Mouse (Mus musculus) frontal cortex, postnatal 14 days (tissue): ENCODE data around the gene Cntnap4.

Experiments used
- DNase-seq, 2 experiments: peaks; one replicate each; pipeline ENCODE4 v3.0.0; 2022; ENCODE audit warnings: low spot score in 2 of 2

The Cntnap4 gene

GRCm38 (mm10) chr8:112569471-112570141, at the start of gene Cntnap4:
TSS of gene Cntnap4 (plus strand) at chr8:112570043.
- peak; percentile 34 to 49 for DNase-seq

GRCm38 (mm10) chr8:112557376-112557775, 12.5 kb upstream of the Cntnap4 start:
- no peak for DNase-seq

- DNase-seq, result peak in 1 of 2 experiments; percentile 10
Observed at GRCm38 (mm10) chr8:112570541-112570940, 698 bp downstream of the Cntnap4 start.

GRCm38 (mm10) chr8:112571337-112571904, 1.6 kb downstream of the Cntnap4 start:
- peak; percentile 34 to 52 for DNase-seq

GRCm38 (mm10) chr8:112581473-112581872, 11.6 kb downstream of the Cntnap4 start:
- no peak for DNase-seq

- DNase-seq, result no peak
Observed at GRCm38 (mm10) chr8:112583440-112583839, 13.6 kb downstream of the Cntnap4 start.

GRCm38 (mm10) chr8:112588357-112589051, 18.7 kb downstream of the Cntnap4 start:
- DNase-seq, result no peak

- DNase-seq, result no peak
Observed at GRCm38 (mm10) chr8:112589052-112589389, 19.2 kb downstream of the Cntnap4 start.

- DNase-seq, result no peak
Observed at GRCm38 (mm10) chr8:112596023-112596776, 26.4 kb downstream of the Cntnap4 start.

- DNase-seq, result no peak
Observed at GRCm38 (mm10) chr8:112599975-112600374, 30.1 kb downstream of the Cntnap4 start.

GRCm38 (mm10) chr8:112601150-112601549, 31.3 kb downstream of the Cntnap4 start:
- no peak for DNase-seq

GRCm38 (mm10) chr8:112610121-112610520, 40.3 kb downstream of the Cntnap4 start:
- DNase-seq, result no peak

- DNase-seq, result no peak
Observed at GRCm38 (mm10) chr8:112628791-112629190, 58.9 kb downstream of the Cntnap4 start.

GRCm38 (mm10) chr8:112652657-112653056, 82.8 kb downstream of the Cntnap4 start:
- no peak for DNase-seq

GRCm38 (mm10) chr8:112653276-112653675, 83.4 kb downstream of the Cntnap4 start:
- DNase-seq, result no peak

GRCm38 (mm10) chr8:112653994-112654393, 84.2 kb downstream of the Cntnap4 start:
- DNase-seq, result no peak

- DNase-seq, result no peak
Observed at GRCm38 (mm10) chr8:112664067-112664466, 94.2 kb downstream of the Cntnap4 start.

GRCm38 (mm10) chr8:112674671-112675070, 104.8 kb downstream of the Cntnap4 start:
- no peak for DNase-seq

- DNase-seq, result no peak
Observed at GRCm38 (mm10) chr8:112681757-112682156, 111.9 kb downstream of the Cntnap4 start.

GRCm38 (mm10) chr8:112695708-112696107, 125.9 kb downstream of the Cntnap4 start:
- DNase-seq, result no peak

- no peak for DNase-seq
Observed at GRCm38 (mm10) chr8:112698141-112698540, 128.3 kb downstream of the Cntnap4 start.

- DNase-seq, result no peak
Observed at GRCm38 (mm10) chr8:112716982-112717381, 147.1 kb downstream of the Cntnap4 start.
